Mouse (Mus musculus): Measurements from ENCODE around the gene Nfkbib.

Nfkbib gene

GRCm38 (mm10) chr7:28799994-28800393 lies 32.7 kb upstream of the Nfkbib start:
- DNase-seq (ENCODE audit: low read depth, low spot score) = no peak

GRCm38 (mm10) chr7:28796562-28796975 lies 29.3 kb upstream of the Nfkbib start:
- no peak for DNase-seq (ENCODE audit: low read depth, low spot score)

- no peak for DNase-seq (ENCODE audit: low read depth, low spot score)
These were observed 28.5 kb upstream of the Nfkbib start for GRCm38 (mm10) chr7:28795832-28796231.

- DNase-seq (ENCODE audit: low read depth, low spot score) = no peak
These were observed 27.2 kb upstream of the Nfkbib start for GRCm38 (mm10) chr7:28794496-28794895.

GRCm38 (mm10) chr7:28793834-28794233 lies 26.5 kb upstream of the Nfkbib start:
- no peak for DNase-seq (ENCODE audit: low read depth, low spot score)

- DNase-seq (ENCODE audit: low read depth, low spot score) = no peak
These were observed 25.3 kb upstream of the Nfkbib start for GRCm38 (mm10) chr7:28792391-28793185.

- no peak for DNase-seq (ENCODE audit: low read depth, low spot score)
These were observed 24.4 kb upstream of the Nfkbib start for GRCm38 (mm10) chr7:28791706-28792105.

- DNase-seq (ENCODE audit: low read depth, low spot score) = no peak
These were observed 22.9 kb upstream of the Nfkbib start for GRCm38 (mm10) chr7:28790066-28790806.

- no peak for DNase-seq (ENCODE audit: low read depth, low spot score)
These were observed 21.9 kb upstream of the Nfkbib start for GRCm38 (mm10) chr7:28789235-28789634.

- DNase-seq (ENCODE audit: low read depth, low spot score) = no peak
These were observed 21.2 kb upstream of the Nfkbib start, which contains the start of gene Rinl for GRCm38 (mm10) chr7:28788307-28789195. TSS of gene Rinl (plus strand) at chr7:28788969.

GRCm38 (mm10) chr7:28787884-28788283 lies 20.6 kb upstream of the Nfkbib start:
- DNase-seq (ENCODE audit: low read depth, low spot score) = no peak

GRCm38 (mm10) chr7:28785161-28785560 lies 17.8 kb upstream of the Nfkbib start:
- no peak for DNase-seq (ENCODE audit: low read depth, low spot score)

- no peak for DNase-seq (ENCODE audit: low read depth, low spot score)
These were observed 13.9 kb upstream of the Nfkbib start for GRCm38 (mm10) chr7:28781261-28781663.

GRCm38 (mm10) chr7:28780857-28781256 lies 13.5 kb upstream of the Nfkbib start:
- no peak for DNase-seq (ENCODE audit: low read depth, low spot score)

- peak; percentile 37 for DNase-seq (ENCODE audit: low read depth, low spot score)
These were observed 12.9 kb upstream of the Nfkbib start for GRCm38 (mm10) chr7:28780067-28780658.

GRCm38 (mm10) chr7:28778825-28779224 lies 11.5 kb upstream of the Nfkbib start:
- no peak for DNase-seq (ENCODE audit: low read depth, low spot score)

- no peak for DNase-seq (ENCODE audit: low read depth, low spot score)
These were observed 7.8 kb upstream of the Nfkbib start for GRCm38 (mm10) chr7:28775129-28775528.

GRCm38 (mm10) chr7:28774164-28774563 lies 6.9 kb upstream of the Nfkbib start:
- DNase-seq (ENCODE audit: low read depth, low spot score) = no peak

GRCm38 (mm10) chr7:28773163-28773562 lies 5.9 kb upstream of the Nfkbib start:
- no peak for DNase-seq (ENCODE audit: low read depth, low spot score)

- no peak for DNase-seq (ENCODE audit: low read depth, low spot score)
These were observed 4.6 kb upstream of the Nfkbib start for GRCm38 (mm10) chr7:28771867-28772266.

GRCm38 (mm10) chr7:28770309-28770708 lies 3.0 kb upstream of the Nfkbib start:
- DNase-seq (ENCODE audit: low read depth, low spot score) = no peak

Measured in brain, embryonic 18.5 days (tissue).